In the genomic region with DNA sequence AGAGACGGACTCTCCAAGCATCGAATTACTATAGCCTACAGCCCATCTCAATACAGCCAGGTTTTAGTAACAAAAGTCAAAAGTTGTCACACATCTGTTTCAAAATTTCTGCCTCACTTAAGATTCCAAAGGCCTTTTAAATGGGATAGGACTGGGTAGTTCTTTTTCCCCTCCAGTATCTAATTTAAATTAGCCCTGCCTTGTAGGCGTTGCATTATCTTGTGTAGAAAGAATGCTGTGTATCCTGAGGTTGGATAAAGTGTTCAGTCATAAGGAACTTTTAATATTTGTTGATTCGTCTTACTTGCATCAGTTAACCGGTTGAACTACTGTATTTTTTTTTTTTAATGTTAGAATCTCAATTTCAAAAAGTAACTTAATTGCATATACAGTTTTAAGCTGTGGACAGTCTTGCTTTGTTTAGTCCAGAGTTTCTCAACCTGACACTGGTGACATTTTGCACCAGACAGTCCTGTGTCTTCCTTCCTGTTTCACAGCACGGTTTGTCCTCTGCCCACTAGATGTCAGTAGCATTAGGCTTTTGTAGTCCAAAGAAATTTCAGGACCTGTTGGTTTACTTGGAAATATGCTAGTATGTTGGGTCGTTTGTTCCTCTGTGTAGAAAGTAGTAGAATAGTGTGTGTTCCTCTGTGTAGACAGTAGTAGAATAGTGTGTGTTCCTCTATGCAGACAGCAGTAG, we compare ENCODE assay signal across 8 mouse cellular contexts. TPM values are rescaled to one million over a fixed set of nuclear protein-coding genes. Genes with fewer than 3 reads are reported as not detected.
DNase-seq lines count a peak whose midpoint lies in the region; ATAC-seq lines count a peak whose summit lies in the region.

No protein-coding gene starts in this region.

- peak overlapping the region; percentile 90 for H3K9ac ChIP-seq in forebrain, embryonic 13.5 days
- H3K9ac ChIP-seq in intestine, embryonic 15.5 days = peak overlapping the region; percentile 91
- H3K9ac ChIP-seq in liver, embryonic 15.5 days = peak overlapping the region; percentile 92
- H3K9ac ChIP-seq in neural tube, embryonic 13.5 days = peak overlapping the region; percentile 93

- H3K4me3 ChIP-seq in forebrain, embryonic 13.5 days = peak overlapping the region; percentile 81
- H3K4me3 ChIP-seq in intestine, embryonic 15.5 days (replicated peaks) = peak overlapping the region; percentile 82
- H3K4me3 ChIP-seq in liver, embryonic 15.5 days (replicated peaks) = peak overlapping the region; percentile 88
- peak overlapping the region; percentile 88 for H3K4me3 ChIP-seq in neural tube, embryonic 13.5 days

- H3K9me3 ChIP-seq in forebrain, embryonic 13.5 days (replicated peaks) = no peaks in the 10 kb centered on the region
- no peaks in the 10 kb centered on the region for H3K9me3 ChIP-seq in intestine, embryonic 15.5 days
- no peaks in the 10 kb centered on the region for H3K9me3 ChIP-seq in liver, embryonic 15.5 days (replicated peaks)
- no peaks in the 10 kb centered on the region for H3K9me3 ChIP-seq in neural tube, embryonic 13.5 days

- peak; percentile 20 for DNase-seq in urinary bladder, postnatal 14 days (ENCODE audit: low spot score)
- DNase-seq in urinary bladder, adult 18-20 months (ENCODE audit: low spot score in 2 of 2) = no peak
- peak; percentile 57 for DNase-seq in c-Kit-positive CD71-positive TER-119-negative erythroid progenitor cells, embryonic 14.5 days (ENCODE audit: low read depth)
- no peak for DNase-seq in urinary bladder, postnatal 4 days (ENCODE audit: low spot score in 2 of 2)

- ATAC-seq in forebrain, embryonic 13.5 days = no peak
- no peak for ATAC-seq in intestine, embryonic 15.5 days
- ATAC-seq in liver, embryonic 15.5 days (ENCODE audit: insufficient read depth) = no peak
- ATAC-seq in neural tube, embryonic 13.5 days (ENCODE audit: low read depth) = no peak

- 29% methylated on average over 7 of the region's 7 CpGs for WGBS in forebrain, embryonic 13.5 days
- WGBS in intestine, embryonic 15.5 days = 18% methylated on average over 7 of the region's 7 CpGs
- WGBS in liver, embryonic 15.5 days (ENCODE audit: insufficient replicate concordance) = 9% methylated on average over 7 of the region's 7 CpGs
- 29% methylated on average over 7 of the region's 7 CpGs for WGBS in neural tube, embryonic 13.5 days

- peaks cover 33% of the 10 kb centered on the region for H3K36me3 ChIP-seq in forebrain, embryonic 13.5 days (ENCODE audit: poor library complexity, severe bottlenecking)
- H3K36me3 ChIP-seq in intestine, embryonic 15.5 days = peaks cover 15% of the 10 kb centered on the region
- H3K36me3 ChIP-seq in liver, embryonic 15.5 days (replicated peaks) = peaks cover 29% of the 10 kb centered on the region
- H3K36me3 ChIP-seq in neural tube, embryonic 13.5 days = peaks cover 38% of the 10 kb centered on the region

- peak overlapping the region; percentile 75; the same call in 1 of the 2 replicates for H3K27ac ChIP-seq in forebrain, embryonic 13.5 days
- H3K27ac ChIP-seq in intestine, embryonic 15.5 days = peak overlapping the region; percentile 86; the same call in 1 of the 2 replicates
- H3K27ac ChIP-seq in liver, embryonic 15.5 days (replicated peaks) = peak overlapping the region; percentile 83
- H3K27ac ChIP-seq in neural tube, embryonic 13.5 days (replicated peaks) = no peak overlapping the region

- H3K27me3 ChIP-seq in forebrain, embryonic 13.5 days = no peaks in the 10 kb centered on the region
- no peaks in the 10 kb centered on the region for H3K27me3 ChIP-seq in intestine, embryonic 15.5 days (replicated peaks)
- H3K27me3 ChIP-seq in liver, embryonic 15.5 days = no peaks in the 10 kb centered on the region
- H3K27me3 ChIP-seq in neural tube, embryonic 13.5 days = no peaks in the 10 kb centered on the region

- peak overlapping the region; percentile 72 for H3K4me2 ChIP-seq in forebrain, embryonic 13.5 days
- peak overlapping the region; percentile 72 for H3K4me2 ChIP-seq in intestine, embryonic 15.5 days (replicated peaks)
- peak overlapping the region; percentile 85 for H3K4me2 ChIP-seq in liver, embryonic 15.5 days
- H3K4me2 ChIP-seq in neural tube, embryonic 13.5 days = peak overlapping the region; percentile 68

- peaks cover 20% of the 10 kb centered on the region for H3K4me1 ChIP-seq in forebrain, embryonic 13.5 days
- 0 out of 2 replicates have a peak, but pooled peaks cover 2% of the 10 kb centered on the region for H3K4me1 ChIP-seq in intestine, embryonic 15.5 days (replicated peaks)
- H3K4me1 ChIP-seq in liver, embryonic 15.5 days (replicated peaks) = peaks cover 17% of the 10 kb centered on the region
- H3K4me1 ChIP-seq in neural tube, embryonic 13.5 days (replicated peaks) = peaks cover 30% of the 10 kb centered on the region

RNA-seq across cellular contexts. Expression of a gene that starts 0.8 kb away (rescaled TPM):
- polyA plus RNA-seq in forebrain, embryonic 13.5 days (2015; fragmentation: Nextera tagmentation; extraction: Ambion mirVana) = 21.5 and 22.0 TPM in 2 replicates
- polyA plus RNA-seq in intestine, embryonic 15.5 days (2015; fragmentation: Nextera tagmentation; extraction: Ambion mirVana) = 16.6 and 16.9 TPM in 2 replicates
- polyA plus RNA-seq in liver, embryonic 15.5 days (2015; fragmentation: Nextera tagmentation; extraction: Ambion mirVana) = 7.6 and 8.0 TPM in 2 replicates
- 29.8 and 30.4 TPM in 2 replicates for polyA plus RNA-seq in neural tube, embryonic 13.5 days (2015; fragmentation: Nextera tagmentation; extraction: Ambion mirVana)

RNA-seq across cellular contexts. Expression of a gene that starts 32.3 kb away (rescaled TPM):
- 4.2 and 5.2 TPM in 2 replicates for polyA plus RNA-seq in forebrain, embryonic 13.5 days (2015; fragmentation: Nextera tagmentation; extraction: Ambion mirVana)
- polyA plus RNA-seq in intestine, embryonic 15.5 days (2015; fragmentation: Nextera tagmentation; extraction: Ambion mirVana) = 25.8 and 30.9 TPM in 2 replicates
- 5.5 and 5.8 TPM in 2 replicates for polyA plus RNA-seq in liver, embryonic 15.5 days (2015; fragmentation: Nextera tagmentation; extraction: Ambion mirVana)
- polyA plus RNA-seq in neural tube, embryonic 13.5 days (2015; fragmentation: Nextera tagmentation; extraction: Ambion mirVana) = 7.0 and 8.9 TPM in 2 replicates

Comparison
In these comparisons a context has a peak if more than half of its experiments do, and no peak if none do; other contexts are left out.
1. DNase-seq: peak in urinary bladder, postnatal 14 days (single experiment) and c-Kit-positive CD71-positive TER-119-negative erythroid progenitor cells, embryonic 14.5 days (single experiment); none in urinary bladder, adult 18-20 months (0 of 2) and urinary bladder, postnatal 4 days (0 of 2).
2. Peak in every context shown above with its lines, with median percentiles within 50 percentile points of each other: H3K4me2 ChIP-seq, H3K4me3 ChIP-seq and H3K9ac ChIP-seq.